In genomic region chr10:9718086-9718485, GRCm38 (mm10) we compare ENCODE assay signal across 28 mouse cellular contexts. TPM values are rescaled to one million over a fixed set of nuclear protein-coding genes. Genes with fewer than 3 reads are reported as not detected.
DNase-seq lines count a peak whose midpoint lies in the region; ATAC-seq and TF ChIP-seq lines count a peak whose summit lies in the region.
"Had no signal": no experiment of that assay in that cellular context is flagged by ENCODE, and none has a peak within 500 bp of the region (broad histone marks: within the 10 kb centered on the region; RNA-seq: fewer than 3 reads in every experiment).

No protein-coding gene starts in this region.

- no peak overlapping the region for H3K4me3 ChIP-seq in lung, embryonic 14.5 days (ENCODE audit: low read depth, low read length)
- no peak overlapping the region for H3K4me3 ChIP-seq in stomach, embryonic 14.5 days (ENCODE audit: low read depth, low read length)
- H3K4me3 ChIP-seq: embryonic facial prominence, embryonic 13.5 days; erythroblast, embryonic 14.5 days; forebrain, embryonic 12.5 days; heart, adult 2 months; hindbrain, embryonic 12.5 days; megakaryocyte, embryonic 14.5 days; midbrain, embryonic 15.5 days; neural tube, embryonic 12.5 days had no signal

- no peaks in the 10 kb centered on the region for H3K4me1 ChIP-seq in lung, embryonic 14.5 days (ENCODE audit: insufficient read depth)
- H3K4me1 ChIP-seq in stomach, embryonic 14.5 days (ENCODE audit: control insufficient read depth, insufficient read depth, low read length) = peaks cover 6% of the 10 kb centered on the region
- H3K4me1 ChIP-seq: forebrain, embryonic 12.5 days; hindbrain, embryonic 12.5 days; megakaryocyte, embryonic 14.5 days; midbrain, embryonic 15.5 days; neural tube, embryonic 12.5 days had no signal

- TF ChIP-seq CTCF in lung, embryonic 14.5 days (IDR thresholded peaks at IDR 0.05; ENCODE audit: low read depth) = no peak

- DNase-seq in lung, embryonic 14.5 days = peak; percentile 73
- DNase-seq in lung, postnatal 14 days = no peak
- peak; percentile 8 for DNase-seq in urinary bladder, postnatal 14 days (ENCODE audit: low spot score)
- DNase-seq in urinary bladder, postnatal 10 days (ENCODE audit: low spot score) = no peak
- DNase-seq in right cerebral cortex, postnatal 14 days = no peak
- DNase-seq in MN1 (ENCODE audit: low spot score) = no peak
- DNase-seq: adrenal gland, adult 2 months; B cell, adult 2 months; cerebellum, adult 11-12 months; cerebellum, postnatal 10 days; embryo, embryonic 11 days; gastrocnemius, postnatal 25 days; heart, adult 2 months; layer of hippocampus, adult 9-11 months; left cerebral cortex, postnatal 4 days; liver; liver, postnatal 0 days; retina, postnatal 1 day had no signal

- H3K9me3 ChIP-seq in lung, embryonic 14.5 days (ENCODE audit: low read depth, low read length) = no peaks in the 10 kb centered on the region
- H3K9me3 ChIP-seq in stomach, embryonic 14.5 days (ENCODE audit: control insufficient read depth, low read depth, low read length) = no peaks in the 10 kb centered on the region
- H3K9me3 ChIP-seq: embryonic facial prominence, embryonic 13.5 days; forebrain, embryonic 12.5 days; G1E; hindbrain, embryonic 12.5 days; megakaryocyte, embryonic 14.5 days; midbrain, embryonic 15.5 days; neural tube, embryonic 12.5 days had no signal

- H3K27ac ChIP-seq in lung, embryonic 14.5 days (ENCODE audit: low read depth) = peak overlapping the region; percentile 37; the same call in 1 of the 2 replicates
- peak overlapping the region; percentile 71; the same call in 1 of the 2 replicates for H3K27ac ChIP-seq in stomach, embryonic 14.5 days (ENCODE audit: low read length)
- H3K27ac ChIP-seq: embryonic facial prominence, embryonic 13.5 days; forebrain, embryonic 12.5 days; heart, adult 2 months; hindbrain, embryonic 12.5 days; midbrain, embryonic 15.5 days; neural tube, embryonic 12.5 days had no signal

- WGBS in lung, embryonic 14.5 days = 27% methylated on average over 5 of the region's 5 CpGs
- 39% methylated on average over 5 of the region's 5 CpGs for WGBS in stomach, embryonic 14.5 days

- H3K27me3 ChIP-seq in lung, embryonic 14.5 days (ENCODE audit: insufficient read depth, low read length) = no peaks in the 10 kb centered on the region
- H3K27me3 ChIP-seq in stomach, embryonic 14.5 days (ENCODE audit: control insufficient read depth, insufficient read depth, low read length) = no peaks in the 10 kb centered on the region
- H3K27me3 ChIP-seq: CH12.LX; embryonic facial prominence, embryonic 13.5 days; forebrain, embryonic 12.5 days; hindbrain, embryonic 12.5 days; megakaryocyte, embryonic 14.5 days; midbrain, embryonic 15.5 days; neural tube, embryonic 12.5 days had no signal

- H3K4me2 ChIP-seq in lung, embryonic 14.5 days = no peak overlapping the region
- H3K4me2 ChIP-seq in stomach, embryonic 14.5 days (replicated peaks; ENCODE audit: low read depth, low read length) = no peak overlapping the region
- H3K4me2 ChIP-seq: embryonic facial prominence, embryonic 13.5 days; forebrain, embryonic 12.5 days; hindbrain, embryonic 12.5 days; midbrain, embryonic 15.5 days; neural tube, embryonic 12.5 days had no signal

- ATAC-seq in lung, embryonic 14.5 days (ENCODE audit: insufficient read depth) = peak; percentile 39; the same call in 1 of the 2 replicates
- ATAC-seq in stomach, embryonic 14.5 days (ENCODE audit: insufficient number of reproducible peaks, insufficient read depth, low FRiP score, low read depth) = peak; percentile 74
- ATAC-seq: liver, postnatal 0 days; midbrain, embryonic 15.5 days had no signal

- H3K9ac ChIP-seq in lung, embryonic 14.5 days = no peak overlapping the region
- no peak overlapping the region for H3K9ac ChIP-seq in stomach, embryonic 14.5 days (replicated peaks; ENCODE audit: low read depth, low read length)
- H3K9ac ChIP-seq: embryonic facial prominence, embryonic 13.5 days; forebrain, embryonic 12.5 days; hindbrain, embryonic 12.5 days; liver, postnatal 0 days; midbrain, embryonic 15.5 days; neural tube, embryonic 12.5 days had no signal

- H3K36me3 ChIP-seq in lung, embryonic 14.5 days (ENCODE audit: insufficient read depth) = no peaks in the 10 kb centered on the region
- no peaks in the 10 kb centered on the region for H3K36me3 ChIP-seq in stomach, embryonic 14.5 days (ENCODE audit: control insufficient read depth, insufficient read depth, low read length)
- H3K36me3 ChIP-seq: embryonic facial prominence, embryonic 13.5 days; forebrain, embryonic 12.5 days; G1E; hindbrain, embryonic 12.5 days; midbrain, embryonic 15.5 days; neural tube, embryonic 12.5 days had no signal

RNA-seq across cellular contexts. Expression of gene Samd5, which starts 43.1 kb away (rescaled TPM):
- 14.4 and 15.3 TPM in 2 replicates for polyA plus RNA-seq in lung, embryonic 14.5 days (2014; fragmentation: Nextera tagmentation; extraction: Ambion mirVana)
- 16.0 and 18.3 TPM in 2 replicates for polyA plus RNA-seq in stomach, embryonic 14.5 days (2014; fragmentation: Nextera tagmentation; extraction: Ambion mirVana)
- polyA plus RNA-seq: erythroblast, embryonic 14.5 days; G1E had no signal

Comparison
In these comparisons a context has a peak if more than half of its experiments do, and no peak if none do; other contexts are left out.
1. DNase-seq: peak in lung, embryonic 14.5 days (single experiment) and urinary bladder, postnatal 14 days (single experiment); none in lung, postnatal 14 days (single experiment), urinary bladder, postnatal 10 days (single experiment), right cerebral cortex, postnatal 14 days (single experiment) and MN1 (single experiment).